Mouse (Mus musculus) C2C12 (cell line): Measurements from ENCODE around the gene Cdk13.
A peak's percentile ranks its signal among the peaks of the same experiment; 100 is the strongest.

Source experiments
- CEBPB ChIP-seq: IDR thresholded peaks from one replicate; pipeline ENCODE4 v1.6.1; 2011; ENCODE audit warnings: low read depth, mild to moderate bottlenecking, control low read depth, moderate library complexity
- CTCF ChIP-seq: IDR thresholded peaks from one replicate; pipeline ENCODE4 v1.5.1; 2011; ENCODE audit not compliant: control insufficient read depth, insufficient read depth, insufficient read length
- FOSL1 ChIP-seq: IDR thresholded peaks from one replicate; pipeline ENCODE4 v1.8.0; 2011; ENCODE audit warnings: mild to moderate bottlenecking, low read length; ENCODE audit not compliant: poor library complexity, insufficient read depth, severe bottlenecking
- MAX ChIP-seq: IDR thresholded peaks from one replicate; pipeline ENCODE4 v1.6.1; 2011; ENCODE audit warnings: mild to moderate bottlenecking, control low read depth
- MYOD1 ChIP-seq: IDR thresholded peaks from one replicate; pipeline ENCODE4 v1.6.1; 2011; ENCODE audit warnings: low read depth; ENCODE audit not compliant: control insufficient read depth, insufficient read length
- MYOG ChIP-seq: IDR thresholded peaks from one replicate; pipeline ENCODE4 v1.6.1; 2011; ENCODE audit not compliant: control insufficient read depth, insufficient read length; ENCODE audit errors: extremely low read depth
- USF1 ChIP-seq: IDR thresholded peaks from one replicate; pipeline ENCODE4 v1.6.1; 2011; ENCODE audit warnings: low read depth, mild to moderate bottlenecking, control low read depth, moderate library complexity

- TF ChIP-seq MAX (no peak), CTCF (peak; percentile 25), CEBPB (no peak), FOSL1 (no peak), MYOG (no peak), USF1 (no peak), MYOD1 (no peak)
Measured at GRCm38 (mm10) chr13:17837610-17838483, 33.0 kb upstream of the Cdk13 start.
